Mouse (Mus musculus) B cell, adult 67 days (primary cell): Measurements from ENCODE around the gene Baiap2. TPM values are rescaled to one million over a fixed set of nuclear protein-coding genes. Genes with fewer than 3 reads are reported as not detected.

Source experiments
- total RNA-seq, 2 experiments: library from RNA; stranded (reverse); gene quantifications; 4 replicates each; pipeline ENCODE4 v1.2.4; 2023

Gene Baiap2
- 10 to 100 TPM; 21.3 to 21.7 TPM for total RNA-seq

GRCm38 (mm10) chr11:119942727-119943427 is at the start of gene Baiap2:
Baiap2 (plus strand) TSS chr11:119942763.

GRCm38 (mm10) chr11:119913291-119913934 is 29.1 kb upstream of the Baiap2 start, which contains the start of gene Chmp6:
Chmp6 (plus strand) TSS chr11:119913441.

GRCm38 (mm10) chr11:120046553-120047191 is 104.1 kb downstream of the Baiap2 start, which contains the start of gene Aatk:
Aatk (minus strand) TSS chr11:120047167.

Other genes starting within 250 kb of the Baiap2 start
- 10 to 100 TPM; 32.9 to 36.9 TPM for gene Chmp6, start 29.3 kb upstream of the Baiap2 start, total RNA-seq
- gene Aatk, start 104.4 kb downstream of the Baiap2 start, total RNA-seq, result not detected
- gene Cep131, start 144.1 kb downstream of the Baiap2 start, total RNA-seq, result 10 to 100 TPM; 16.6 to 21.7 TPM
- 10 to 100 TPM; 24.2 to 27.0 TPM for gene Tepsin, start 156.0 kb downstream of the Baiap2 start, total RNA-seq
- 10 to 100 TPM; 30.3 to 47.7 TPM for gene Ndufaf8, start 156.2 kb downstream of the Baiap2 start, total RNA-seq
- gene Slc38a10, start 208.6 kb downstream of the Baiap2 start, total RNA-seq, result 100 to 1,000 TPM; 103 to 108 TPM